Mouse (Mus musculus): Measurements from ENCODE around the gene Olfr969.
"Not testable (repeated sequence)": the region's sequence is repeated elsewhere in the genome, so short reads cannot be mapped to it uniquely, and the experiment has no call there.

The Olfr969 gene

GRCm38 (mm10) chr9:39790558-39790957 is at the start of gene Olfr969:
TSS of gene Olfr969 (plus strand) at chr9:39790945.
- DNase-seq (ENCODE audit: low spot score in 2 of 2) = no peak

- DNase-seq (ENCODE audit: low spot score in 2 of 2) = no peak
These were observed 44.8 kb upstream of the Olfr969 start, which contains the start of gene Olfr967 for GRCm38 (mm10) chr9:39745949-39746348. TSS of gene Olfr967 (plus strand) at chr9:39746249.

- DNase-seq (ENCODE audit: low spot score in 2 of 2) = no peak
These were observed 44.3 kb upstream of the Olfr969 start for GRCm38 (mm10) chr9:39746428-39746827.

- no peak for DNase-seq (ENCODE audit: low spot score in 2 of 2)
These were observed 7.6 kb upstream of the Olfr969 start, which contains the start of gene Olfr968 for GRCm38 (mm10) chr9:39783153-39783552. TSS of gene Olfr968 (minus strand) at chr9:39783253.

- DNase-seq (ENCODE audit: low spot score in 2 of 2) = no peak
These were observed 17.8 kb downstream of the Olfr969 start, which contains the start of gene Olfr970 for GRCm38 (mm10) chr9:39808560-39808959. TSS of gene Olfr970 (plus strand) at chr9:39808860.

GRCm38 (mm10) chr9:39836576-39836975 is 45.8 kb downstream of the Olfr969 start, which contains the start of gene Olfr971:
TSS of gene Olfr971 (plus strand) at chr9:39836876.
- DNase-seq (ENCODE audit: low spot score in 2 of 2) = not testable (repeated sequence)

Measured in urinary bladder, postnatal 4 days (tissue).